Mouse (Mus musculus) hindlimb bud, embryonic 11.5 days (tissue): ENCODE results near the gene Mterf4.
A peak's percentile ranks its signal among the peaks of the same experiment; 100 is the strongest.
"Not testable (repeated sequence)": the region's sequence is repeated elsewhere in the genome, so short reads cannot be mapped to it uniquely, and the experiment has no call there.

Experiments used
- DNase-seq: peaks from one replicate; pipeline ENCODE4 v3.0.0-alpha.2; 2012; ENCODE audit warnings: low read depth, low spot score; ENCODE audit errors: extremely low spot score

The Mterf4 gene

GRCm38 (mm10) chr1:93305581-93306337 lies at the start of gene Mterf4:
Mterf4 (minus strand) TSS chr1:93305915.
- peak; percentile 58 for DNase-seq

GRCm38 (mm10) chr1:93352724-93353123 lies 47.0 kb upstream of the Mterf4 start:
- no peak for DNase-seq

- no peak for DNase-seq
Observed at GRCm38 (mm10) chr1:93349701-93350100, 44.0 kb upstream of the Mterf4 start.

- no peak for DNase-seq
Observed at GRCm38 (mm10) chr1:93347176-93347575, 41.5 kb upstream of the Mterf4 start.

GRCm38 (mm10) chr1:93343504-93344047 lies 37.9 kb upstream of the Mterf4 start:
- DNase-seq: peak; percentile 91

GRCm38 (mm10) chr1:93342648-93343503 lies 37.2 kb upstream of the Mterf4 start, which contains the start of the genes Ppp1r7 and Pask:
Ppp1r7 (plus strand) TSS chr1:93342854.
Pask (minus strand) TSS chr1:93343482.
- DNase-seq: peak; percentile 92

- DNase-seq: no peak
Observed at GRCm38 (mm10) chr1:93334621-93335020, 28.9 kb upstream of the Mterf4 start.

- DNase-seq: no peak
Observed at GRCm38 (mm10) chr1:93326446-93326845, 20.7 kb upstream of the Mterf4 start.

- no peak for DNase-seq
Observed at GRCm38 (mm10) chr1:93323973-93324372, 18.3 kb upstream of the Mterf4 start.

GRCm38 (mm10) chr1:93300578-93300977 lies 5.1 kb downstream of the Mterf4 start:
- DNase-seq: no peak

GRCm38 (mm10) chr1:93299791-93300190 lies 5.9 kb downstream of the Mterf4 start:
- DNase-seq: no peak

- DNase-seq: not testable (repeated sequence)
Observed at GRCm38 (mm10) chr1:93294491-93294890, 11.2 kb downstream of the Mterf4 start.

GRCm38 (mm10) chr1:93292006-93292405 lies 13.7 kb downstream of the Mterf4 start:
- no peak for DNase-seq

- no peak for DNase-seq
Observed at GRCm38 (mm10) chr1:93291591-93291990, 14.1 kb downstream of the Mterf4 start.

- DNase-seq: no peak
Observed at GRCm38 (mm10) chr1:93290956-93291355, 14.8 kb downstream of the Mterf4 start.

- no peak for DNase-seq
Observed at GRCm38 (mm10) chr1:93289678-93290214, 16.0 kb downstream of the Mterf4 start.

GRCm38 (mm10) chr1:93277041-93277440 lies 28.7 kb downstream of the Mterf4 start:
- no peak for DNase-seq

- no peak for DNase-seq
Observed at GRCm38 (mm10) chr1:93275561-93275960, 30.2 kb downstream of the Mterf4 start.

- no peak for DNase-seq
Observed at GRCm38 (mm10) chr1:93272409-93272821, 33.3 kb downstream of the Mterf4 start.

- no peak for DNase-seq
Observed at GRCm38 (mm10) chr1:93271751-93272150, 34.0 kb downstream of the Mterf4 start.

- DNase-seq: no peak
Observed at GRCm38 (mm10) chr1:93270516-93271240, 35.0 kb downstream of the Mterf4 start.
